Mouse (Mus musculus) hindbrain, embryonic 11.5 days (tissue): ENCODE results near the gene Gm47791. TPM values are rescaled to one million over a fixed set of nuclear protein-coding genes. Genes with fewer than 3 reads are reported as not detected.
A peak's percentile ranks its signal among the peaks of the same experiment; 100 is the strongest.

Experiments
- ATAC-seq: fragments of 200-750 bp; cut with Nextera tagmentation; 2 replicates; pipeline ENCODE4 v1.8.0; 2017; ENCODE audit warnings: mild to moderate bottlenecking, moderate TSS enrichment, moderate library complexity; ENCODE audit not compliant: low FRiP score
- DNase-seq: peaks from one replicate; pipeline ENCODE4 v3.0.0-alpha.2; 2015; ENCODE audit warnings: low spot score
- H3K27ac ChIP-seq: fragments of 300-500 bp; sonication (generic); 2 replicates; pipeline ENCODE4 v1.5.1; 2014; ENCODE audit warnings: mild to moderate bottlenecking, low read depth, low read length
- H3K27me3 ChIP-seq: fragments of 300-500 bp; sonication (generic); 2 replicates; pipeline ENCODE4 v1.6.1; 2014; ENCODE audit warnings: mild to moderate bottlenecking, low read length, moderate library complexity, mixed read lengths; ENCODE audit not compliant: control insufficient read depth, insufficient read depth
- H3K36me3 ChIP-seq: fragments of 300-500 bp; sonication (generic); 2 replicates; pipeline ENCODE4 v1.6.1; 2014; ENCODE audit warnings: mild to moderate bottlenecking, low read length, moderate library complexity, mixed read lengths; ENCODE audit not compliant: control insufficient read depth, insufficient read depth
- H3K4me1 ChIP-seq: fragments of 300-500 bp; sonication (generic); replicated peaks from 2 replicates; pipeline ENCODE4 v1.6.1; 2014; ENCODE audit warnings: low read length, mixed read lengths; ENCODE audit not compliant: control insufficient read depth, insufficient read depth
- H3K4me2 ChIP-seq: fragments of 300-500 bp; sonication (generic); replicated peaks from 2 replicates; pipeline ENCODE4 v1.6.1; 2014; ENCODE audit warnings: mild to moderate bottlenecking, low read depth, low read length
- H3K4me3 ChIP-seq: fragments of 300-500 bp; sonication (generic); 2 replicates; pipeline ENCODE4 v1.5.1; 2014; ENCODE audit warnings: low read depth, low read length
- H3K9ac ChIP-seq: fragments of 300-500 bp; sonication (generic); 2 replicates; pipeline ENCODE4 v1.6.1; 2014; ENCODE audit warnings: low read depth, low read length
- H3K9me3 ChIP-seq: fragments of 300-500 bp; sonication (generic); 2 replicates; pipeline ENCODE4 v1.6.1; 2016; ENCODE audit warnings: low read length; ENCODE audit not compliant: control insufficient read depth
- WGBS: fragments of 180-500 bp; shearing (Covaris S2); extraction: QIAGEN DNeasy Blood & Tissue Kit; methylation state at CpG from one replicate; pipeline ENCODE4 v1.1.7; 2014; 5-methylcytosine and 5-hydroxymethylcytosine counted together
- polyA plus RNA-seq: library from polyadenylated mRNA; unstranded; fragments of >200 nt; fragmentation: Nextera tagmentation; extraction: Ambion mirVana; gene quantifications from 2 replicates; pipeline ENCODE4 v1.2.1, GENCODE M21; 2014

The Gm47791 gene
- polyA plus RNA-seq, 1 experiment from 2014 or later, result not detected

GRCm38 (mm10) chr1:82793110-82793509 is 22.1 kb upstream of the Gm47791 start:
- ATAC-seq, result no peak
- H3K4me1 ChIP-seq, result no peaks in the 10 kb centered on the region
- no peaks in the 10 kb centered on the region for H3K27me3 ChIP-seq
- no peak overlapping the region for H3K27ac ChIP-seq
- no peak overlapping the region for H3K4me2 ChIP-seq
- no peaks in the 10 kb centered on the region for H3K36me3 ChIP-seq
- no peak for DNase-seq
- no peak overlapping the region for H3K4me3 ChIP-seq
- 92% methylated on average over 3 of the region's 3 CpGs for WGBS
- H3K9me3 ChIP-seq, result no peaks in the 10 kb centered on the region
- no peak overlapping the region for H3K9ac ChIP-seq

DNA sequence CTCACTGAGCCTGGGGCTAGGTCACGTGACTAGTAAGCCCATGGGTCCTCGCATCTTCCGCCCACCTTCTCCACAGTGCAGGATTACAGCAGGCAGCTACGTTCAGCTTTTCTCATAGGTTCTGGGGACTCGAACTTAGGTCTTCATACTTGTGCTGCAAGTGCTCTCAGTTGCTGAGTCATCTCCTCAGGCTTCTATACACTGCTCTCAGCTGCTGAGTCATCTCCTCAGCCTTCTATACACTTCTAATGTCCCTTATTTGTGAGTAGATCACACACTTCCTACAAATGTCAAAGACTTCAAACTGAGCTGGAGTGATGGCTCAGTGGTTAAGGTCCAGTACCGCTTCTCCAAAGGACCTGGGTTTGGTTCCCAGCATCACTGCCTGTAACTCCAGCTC is 21.2 kb upstream of the Gm47791 start:
- H3K9me3 ChIP-seq, result no peaks in the 10 kb centered on the region
- no peak overlapping the region for H3K9ac ChIP-seq
- H3K27ac ChIP-seq, result no peak overlapping the region
- H3K4me3 ChIP-seq, result no peak overlapping the region
- H3K4me1 ChIP-seq, result no peaks in the 10 kb centered on the region
- H3K27me3 ChIP-seq, result no peaks in the 10 kb centered on the region
- H3K4me2 ChIP-seq, result no peak overlapping the region
- WGBS, result 86% methylated on average over 6 of the region's 6 CpGs
- DNase-seq, result no peak
- no peaks in the 10 kb centered on the region for H3K36me3 ChIP-seq
- ATAC-seq, result no peak

DNA sequence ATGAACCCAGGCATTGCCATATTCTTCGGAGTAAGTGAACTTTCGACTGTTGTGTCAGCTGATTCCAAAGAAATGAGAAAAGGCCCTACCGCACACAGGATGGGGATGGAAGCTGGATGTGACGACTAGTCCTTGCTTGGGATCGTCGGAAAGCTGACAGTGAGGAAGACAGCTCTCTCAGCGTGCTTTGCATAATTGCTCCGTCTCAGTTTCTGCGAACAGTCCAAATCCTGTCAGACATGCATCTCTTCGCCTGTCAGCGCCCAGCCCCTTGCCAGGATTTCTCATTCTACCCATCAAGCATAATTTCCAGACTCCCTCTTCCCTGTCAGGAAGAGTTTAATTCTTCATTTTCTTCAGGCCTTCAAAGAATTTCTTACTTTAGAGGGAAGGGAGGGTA is 20.1 kb upstream of the Gm47791 start:
- no peak overlapping the region for H3K4me2 ChIP-seq
- no peak for ATAC-seq
- H3K4me1 ChIP-seq, result no peaks in the 10 kb centered on the region

DNA sequence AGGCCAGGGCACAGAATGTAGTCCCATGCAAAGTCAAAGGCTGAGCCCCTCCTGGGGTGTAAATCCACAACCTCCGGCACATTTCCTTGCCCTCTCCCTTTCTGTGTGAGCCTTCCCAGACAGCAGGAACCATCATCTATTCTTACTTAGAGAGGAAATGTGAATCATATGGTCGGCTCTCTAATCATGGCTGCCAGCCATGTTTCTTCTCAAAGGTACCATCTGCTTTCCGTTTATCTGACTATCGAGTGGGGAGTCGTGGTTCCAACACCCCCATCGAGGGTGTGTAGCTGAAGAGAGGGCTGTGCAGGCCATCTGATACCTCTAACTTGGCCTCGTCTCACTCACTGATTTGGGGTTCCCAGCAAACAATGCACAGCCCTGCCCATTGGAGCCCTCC is 17.0 kb upstream of the Gm47791 start:
- no peak for ATAC-seq
- no peaks in the 10 kb centered on the region for H3K9me3 ChIP-seq
- DNase-seq, result no peak
- 70% methylated on average over 7 of the region's 7 CpGs for WGBS
- no peak overlapping the region for H3K27ac ChIP-seq
- no peaks in the 10 kb centered on the region for H3K27me3 ChIP-seq
- no peak overlapping the region for H3K4me3 ChIP-seq
- H3K4me1 ChIP-seq, result no peaks in the 10 kb centered on the region
- H3K9ac ChIP-seq, result no peak overlapping the region
- H3K36me3 ChIP-seq, result no peaks in the 10 kb centered on the region
- no peak overlapping the region for H3K4me2 ChIP-seq

More for the DNA sequence above, 20.1 kb upstream of the Gm47791 start:
- no peaks in the 10 kb centered on the region for H3K27me3 ChIP-seq
- H3K9me3 ChIP-seq, result no peaks in the 10 kb centered on the region
- H3K27ac ChIP-seq, result no peak overlapping the region
- no peak for DNase-seq
- no peaks in the 10 kb centered on the region for H3K36me3 ChIP-seq
- H3K4me3 ChIP-seq, result no peak overlapping the region
- H3K9ac ChIP-seq, result no peak overlapping the region
- WGBS, result 84% methylated on average over 11 of the region's 11 CpGs

GRCm38 (mm10) chr1:82787414-82787813 is 16.4 kb upstream of the Gm47791 start:
- Histone ChIP-seq H3K27me3 (no peaks in the 10 kb centered on the region), H3K27ac (no peak overlapping the region), H3K9me3 (no peaks in the 10 kb centered on the region), H3K9ac (no peak overlapping the region), H3K4me2 (no peak overlapping the region), H3K4me1 (no peaks in the 10 kb centered on the region), H3K4me3 (no peak overlapping the region), H3K36me3 (no peaks in the 10 kb centered on the region)
- WGBS, result 12% methylated on average over 2 of the region's 2 CpGs
- DNase-seq (peak; percentile 62), ATAC-seq (peak; percentile 68; the same call in 1 of the 2 replicates)

- ATAC-seq (no peak), DNase-seq (no peak)
- no peak overlapping the region for H3K9ac ChIP-seq
- no peak overlapping the region for H3K4me2 ChIP-seq
- no peak overlapping the region for H3K27ac ChIP-seq
- H3K4me1 ChIP-seq, result no peaks in the 10 kb centered on the region
- no peaks in the 10 kb centered on the region for H3K27me3 ChIP-seq
- WGBS, result 75% methylated on average over 6 of the region's 6 CpGs
- H3K36me3 ChIP-seq, result no peaks in the 10 kb centered on the region
- no peaks in the 10 kb centered on the region for H3K9me3 ChIP-seq
- no peak overlapping the region for H3K4me3 ChIP-seq
These were observed 14.5 kb upstream of the Gm47791 start for GRCm38 (mm10) chr1:82785546-82785945.

DNA sequence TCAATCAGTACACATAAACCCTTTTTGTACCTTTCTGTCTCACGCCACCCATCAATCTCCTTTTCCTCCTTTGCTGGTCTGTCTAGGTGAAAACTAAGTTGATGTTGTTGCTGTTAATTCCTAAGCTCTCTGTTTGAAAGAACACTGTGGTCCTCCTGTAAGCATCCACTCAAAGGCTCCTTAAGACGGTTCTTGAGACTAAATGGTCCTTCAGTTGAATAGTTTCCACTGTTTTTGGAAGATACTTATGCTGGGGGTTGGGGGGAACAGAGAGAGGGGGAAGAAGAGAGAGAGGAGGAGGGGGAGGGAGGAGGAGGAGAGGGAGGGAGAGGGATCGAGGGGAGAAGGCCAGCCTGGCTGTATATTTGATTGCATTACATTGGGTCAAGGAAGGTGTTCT is 12.5 kb upstream of the Gm47791 start:
- no peaks in the 10 kb centered on the region for H3K36me3 ChIP-seq
- H3K4me2 ChIP-seq, result no peak overlapping the region
- 92% methylated on average over 3 of the region's 3 CpGs for WGBS
- no peaks in the 10 kb centered on the region for H3K9me3 ChIP-seq
- no peak overlapping the region for H3K27ac ChIP-seq
- H3K27me3 ChIP-seq, result no peaks in the 10 kb centered on the region
- H3K4me3 ChIP-seq, result no peak overlapping the region
- ATAC-seq, result no peak
- H3K4me1 ChIP-seq, result no peaks in the 10 kb centered on the region
- DNase-seq, result no peak
- no peak overlapping the region for H3K9ac ChIP-seq

DNA sequence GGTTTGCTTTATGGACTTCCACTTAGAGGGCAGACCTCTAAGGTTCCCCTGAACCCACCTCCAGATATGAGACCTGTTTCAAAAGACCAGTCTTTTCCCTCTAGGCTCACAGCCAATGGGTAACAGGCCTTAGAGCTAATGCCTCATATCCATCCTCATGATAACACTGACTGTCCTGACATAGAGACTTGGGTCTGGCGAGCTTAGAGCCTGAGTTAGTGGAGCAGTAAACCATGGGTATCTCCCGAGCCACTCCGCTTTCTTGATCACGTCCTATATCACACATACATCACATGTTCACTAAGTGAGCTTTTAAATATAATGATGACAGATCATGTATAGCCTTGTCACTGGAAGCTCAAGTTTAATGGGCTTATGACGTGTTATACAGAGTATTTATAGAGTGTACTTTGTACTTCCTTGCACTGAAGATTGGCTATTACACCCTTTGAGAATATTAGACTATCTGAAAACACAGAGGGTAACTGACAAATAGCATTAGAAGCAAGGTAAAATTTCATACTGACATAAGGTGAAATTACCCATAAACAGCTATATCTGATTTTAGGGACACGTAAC is 8.4 kb upstream of the Gm47791 start:
- H3K4me2 ChIP-seq, result no peak overlapping the region
- no peaks in the 10 kb centered on the region for H3K36me3 ChIP-seq
- no peaks in the 10 kb centered on the region for H3K9me3 ChIP-seq
- H3K4me1 ChIP-seq, result no peaks in the 10 kb centered on the region
- no peaks in the 10 kb centered on the region for H3K27me3 ChIP-seq
- DNase-seq, result no peak
- no peak overlapping the region for H3K27ac ChIP-seq
- WGBS, result 93% methylated on average over 6 of the region's 6 CpGs
- H3K9ac ChIP-seq, result no peak overlapping the region
- no peak for ATAC-seq
- H3K4me3 ChIP-seq, result no peak overlapping the region

DNA sequence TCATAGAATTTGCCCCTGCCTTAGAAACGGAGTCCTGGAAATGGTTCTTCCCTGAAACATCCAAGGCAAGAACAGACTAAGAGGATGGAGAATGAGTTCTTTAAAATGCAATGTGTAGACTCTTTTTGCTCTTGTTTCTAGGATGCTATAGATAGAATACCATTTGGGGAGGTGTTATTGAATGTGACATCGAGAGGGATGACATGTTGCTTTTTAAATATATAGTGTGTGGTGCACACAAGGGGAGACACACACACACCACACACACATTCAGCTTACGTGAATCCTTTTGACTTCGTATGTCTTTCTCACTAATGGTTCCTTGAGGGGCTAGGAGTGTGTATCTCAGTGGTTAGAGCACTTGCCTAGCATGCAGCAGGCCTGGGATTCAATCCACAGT is 4.2 kb upstream of the Gm47791 start:
- H3K36me3 ChIP-seq, result no peaks in the 10 kb centered on the region
- ATAC-seq (no peak), DNase-seq (no peak)
- no peak overlapping the region for H3K4me2 ChIP-seq
- 95% methylated on average over 4 of the region's 4 CpGs for WGBS
- H3K9me3 ChIP-seq, result no peaks in the 10 kb centered on the region
- no peak overlapping the region for H3K9ac ChIP-seq
- H3K27ac ChIP-seq, result no peak overlapping the region
- no peaks in the 10 kb centered on the region for H3K27me3 ChIP-seq
- no peak overlapping the region for H3K4me3 ChIP-seq
- H3K4me1 ChIP-seq, result no peaks in the 10 kb centered on the region
